Mouse (Mus musculus) MEL (cell line): ENCODE data around the gene Sag.

Experiments
- CTCF ChIP-seq, 3 experiments: IDR thresholded peaks in 2 of 3; conservative IDR thresholded peaks in 1 of 3; 2 replicates each; pipeline ENCODE4 v1.5.1; 2011 to 2012; ENCODE audit warnings: low read length in 3 of 3, low read depth in 2 of 3, mild to moderate bottlenecking in 2 of 3, improper control_type of control experiment in 1 of 3, inconsistent platforms in 1 of 3, mixed read lengths in 1 of 3, moderate library complexity in 1 of 3; ENCODE audit not compliant: control insufficient read depth in 1 of 3, insufficient read depth in 1 of 3, poor library complexity in 1 of 3, severe bottlenecking in 1 of 3
- HCFC1 ChIP-seq: IDR thresholded peaks from 2 replicates; pipeline ENCODE4 v1.6.1; 2012; ENCODE audit warnings: low read depth, mild to moderate bottlenecking, inconsistent platforms, low read length, improper control_type of control experiment, moderate library complexity
- MAFK ChIP-seq: IDR thresholded peaks from 2 replicates; pipeline ENCODE4 v1.6.1; 2011; ENCODE audit warnings: low read depth, mild to moderate bottlenecking, low read length, improper control_type of control experiment, borderline replicate concordance
- MYC ChIP-seq: IDR thresholded peaks from 2 replicates; pipeline ENCODE4 v1.6.1; 2011; ENCODE audit warnings: low read depth, mild to moderate bottlenecking, low read length, improper control_type of control experiment, moderate library complexity
- POLR2A ChIP-seq, 2 experiments: IDR thresholded peaks; 2 replicates each; pipeline ENCODE4 v1.6.1; 2011 to 2012; ENCODE audit warnings: low read length in 2 of 2, mild to moderate bottlenecking in 2 of 2, control low read depth in 1 of 2, improper control_type of control experiment in 1 of 2, low read depth in 1 of 2, moderate library complexity in 1 of 2; ENCODE audit not compliant: control insufficient read depth in 1 of 2, insufficient read depth in 1 of 2, poor library complexity in 1 of 2
- RCOR1 ChIP-seq: IDR thresholded peaks from 2 replicates; pipeline ENCODE4 v1.6.1; 2012; ENCODE audit warnings: low read depth, mild to moderate bottlenecking, inconsistent platforms, low read length, improper control_type of control experiment
- USF1 ChIP-seq: IDR thresholded peaks from 2 replicates; pipeline ENCODE4 v1.6.1; 2014; ENCODE audit warnings: low read depth, mild to moderate bottlenecking, inconsistent platforms, low read length, improper control_type of control experiment, moderate library complexity

DNA sequence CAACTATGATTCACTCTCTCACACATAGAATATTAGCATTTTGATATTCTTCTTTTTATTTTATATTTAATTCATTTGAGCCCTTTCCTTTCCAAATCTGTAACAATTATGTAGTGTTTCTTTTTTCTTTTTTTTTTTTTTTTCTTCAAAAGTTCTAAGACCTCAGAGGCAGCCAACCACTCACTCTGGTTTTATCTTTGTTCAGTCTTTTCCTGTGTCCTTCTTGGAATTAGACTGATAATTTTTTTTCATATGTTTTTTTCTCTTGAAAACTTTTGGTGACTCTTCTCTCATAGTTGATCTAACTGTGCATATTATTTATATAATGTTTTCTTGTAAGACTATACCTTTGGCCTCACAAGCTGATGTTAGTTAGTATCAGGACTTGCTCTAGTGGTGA is 79.1 kb downstream of the Sag start:
- no peak for TF ChIP-seq CTCF (IDR thresholded peaks at IDR 0.05 in 2 of 3, conservative IDR thresholded peaks at IDR 0.05 in 1 of 3; ENCODE audit: control insufficient read depth in 1 of 3, insufficient read depth in 1 of 3, low read depth in 2 of 3, low read length in 3 of 3, poor library complexity in 1 of 3, severe bottlenecking in 1 of 3)
- no peak for TF ChIP-seq USF1
- no peak for TF ChIP-seq POLR2A (IDR thresholded peaks at IDR 0.05; ENCODE audit: control insufficient read depth in 1 of 2, insufficient read depth in 1 of 2, low read depth in 1 of 2, low read length in 2 of 2, poor library complexity in 1 of 2)
- TF ChIP-seq MAFK, result no peak
- no peak for TF ChIP-seq MYC
- no peak for TF ChIP-seq RCOR1
- TF ChIP-seq HCFC1, result no peak
